Mouse (Mus musculus) lung, postnatal 14 days (tissue): Measurements from ENCODE around the gene Gm20696.

Experiments used
- DNase-seq: peaks from one replicate; pipeline ENCODE4 v3.0.0; 2021

The Gm20696 gene

DNA sequence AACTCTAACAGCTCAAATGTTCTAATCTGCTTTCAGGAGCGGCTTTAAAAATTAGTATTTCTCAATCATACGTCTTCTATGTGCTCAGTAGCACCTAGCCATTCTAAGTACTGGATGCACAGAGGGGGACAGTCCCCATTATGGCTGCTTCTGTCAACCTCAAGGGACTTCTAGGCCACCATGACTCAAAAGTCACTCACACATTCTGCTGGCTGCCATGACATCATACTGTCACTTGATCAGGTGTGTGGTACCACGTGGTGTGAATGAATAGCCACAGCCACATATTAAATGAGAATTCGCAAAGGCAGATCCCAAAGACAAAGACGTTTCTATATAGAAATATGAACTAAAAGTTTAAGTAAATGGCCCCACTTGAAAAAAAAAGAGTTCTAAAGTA, 391.9 kb downstream of the Gm20696 start:
- no peak for DNase-seq

DNA sequence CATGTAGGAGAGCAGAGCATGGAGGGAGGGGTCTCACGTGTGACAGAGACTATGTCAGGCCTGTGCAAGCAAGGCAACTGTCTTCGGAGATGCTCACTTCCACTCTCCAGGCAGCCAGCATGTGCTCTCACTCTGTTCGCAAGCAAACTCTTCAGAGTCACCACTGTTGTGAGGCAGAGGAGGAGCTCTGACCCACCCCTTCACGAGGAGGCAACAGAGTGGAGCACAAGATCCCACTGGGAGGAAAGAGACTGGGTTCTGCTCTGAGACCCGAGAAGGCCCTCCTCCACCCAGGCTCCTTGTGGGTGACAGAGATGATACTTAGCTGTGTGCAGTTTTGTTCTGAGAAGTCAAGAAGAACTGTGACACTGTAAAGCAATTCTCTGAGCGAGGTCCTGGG, 392.4 kb downstream of the Gm20696 start:
- no peak for DNase-seq

DNA sequence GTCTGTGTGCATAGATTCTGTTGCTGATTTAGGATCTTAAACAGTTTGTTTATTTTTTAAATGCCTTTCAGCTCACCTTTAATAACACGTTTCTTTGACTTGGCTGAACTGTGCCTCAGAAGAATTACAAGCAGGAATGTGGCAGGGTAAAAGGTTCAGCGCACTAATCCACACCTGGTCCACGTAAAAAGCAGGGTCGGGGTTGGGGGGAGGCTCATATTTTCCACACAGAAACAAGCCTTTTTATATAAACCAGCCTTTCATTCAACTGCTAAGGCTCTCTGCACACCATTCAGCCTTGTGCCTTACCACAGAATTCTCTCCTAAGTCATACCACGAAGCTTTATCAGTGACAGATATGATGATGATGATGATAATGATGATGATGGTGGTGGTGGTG, 393.4 kb downstream of the Gm20696 start:
- no peak for DNase-seq

DNA sequence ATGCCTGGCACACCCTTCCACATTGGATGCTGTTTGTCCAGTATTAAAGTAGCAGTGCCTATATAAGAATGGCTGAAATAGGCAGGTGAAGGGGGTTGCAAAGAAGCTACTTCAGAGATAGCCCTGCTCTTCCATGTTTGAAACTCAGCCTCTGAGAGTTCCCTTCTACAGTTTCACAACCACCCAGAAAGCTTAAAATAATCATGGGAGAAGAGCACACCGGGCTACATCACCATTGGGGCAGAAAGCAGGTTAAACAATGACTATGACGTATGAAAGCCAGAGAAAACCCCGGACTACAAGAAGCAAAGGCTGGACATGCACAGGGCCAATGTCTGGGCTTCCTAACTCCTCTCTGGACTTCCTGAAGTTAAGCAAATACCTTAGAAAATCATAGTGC, 394.4 kb downstream of the Gm20696 start:
- DNase-seq: no peak

DNA sequence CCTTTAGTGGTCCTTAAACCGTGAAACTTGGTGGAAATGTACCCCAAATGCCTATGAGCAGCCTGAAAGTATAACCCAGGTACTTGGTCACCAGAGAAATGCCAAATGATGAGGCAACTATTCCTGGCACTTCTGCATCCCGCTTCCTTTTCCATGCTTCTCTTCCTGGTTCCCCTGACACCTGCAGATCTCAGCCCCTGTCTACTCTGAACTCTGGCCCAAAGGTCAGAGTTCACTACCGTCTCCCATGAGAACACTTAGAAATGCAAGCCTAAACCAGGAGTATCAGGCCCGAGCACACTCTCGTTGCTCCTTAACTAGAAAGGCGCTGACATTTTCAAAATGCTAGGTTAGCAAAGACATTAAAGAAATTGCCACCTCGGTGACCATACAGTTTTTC, 394.9 kb downstream of the Gm20696 start:
- DNase-seq: no peak

DNA sequence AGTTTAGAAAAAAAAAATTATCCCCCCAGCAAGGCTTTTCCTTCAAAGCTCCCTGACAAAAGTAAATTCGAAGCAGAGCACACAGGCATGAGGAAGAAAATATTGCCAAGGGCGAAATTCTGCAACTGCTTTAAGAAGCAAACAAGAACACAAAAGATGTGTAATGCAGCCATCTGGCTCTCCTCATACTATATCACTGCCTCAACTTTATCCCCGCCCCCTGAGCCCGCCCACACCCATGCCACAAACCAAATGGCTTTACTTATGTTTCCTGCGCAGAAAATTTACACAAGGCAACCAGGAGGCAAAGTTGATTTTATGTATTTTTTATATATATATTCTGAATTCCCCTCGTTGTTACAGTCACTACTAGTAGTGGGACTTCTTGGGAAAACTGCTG, 396.7 kb downstream of the Gm20696 start:
- DNase-seq: no peak

DNA sequence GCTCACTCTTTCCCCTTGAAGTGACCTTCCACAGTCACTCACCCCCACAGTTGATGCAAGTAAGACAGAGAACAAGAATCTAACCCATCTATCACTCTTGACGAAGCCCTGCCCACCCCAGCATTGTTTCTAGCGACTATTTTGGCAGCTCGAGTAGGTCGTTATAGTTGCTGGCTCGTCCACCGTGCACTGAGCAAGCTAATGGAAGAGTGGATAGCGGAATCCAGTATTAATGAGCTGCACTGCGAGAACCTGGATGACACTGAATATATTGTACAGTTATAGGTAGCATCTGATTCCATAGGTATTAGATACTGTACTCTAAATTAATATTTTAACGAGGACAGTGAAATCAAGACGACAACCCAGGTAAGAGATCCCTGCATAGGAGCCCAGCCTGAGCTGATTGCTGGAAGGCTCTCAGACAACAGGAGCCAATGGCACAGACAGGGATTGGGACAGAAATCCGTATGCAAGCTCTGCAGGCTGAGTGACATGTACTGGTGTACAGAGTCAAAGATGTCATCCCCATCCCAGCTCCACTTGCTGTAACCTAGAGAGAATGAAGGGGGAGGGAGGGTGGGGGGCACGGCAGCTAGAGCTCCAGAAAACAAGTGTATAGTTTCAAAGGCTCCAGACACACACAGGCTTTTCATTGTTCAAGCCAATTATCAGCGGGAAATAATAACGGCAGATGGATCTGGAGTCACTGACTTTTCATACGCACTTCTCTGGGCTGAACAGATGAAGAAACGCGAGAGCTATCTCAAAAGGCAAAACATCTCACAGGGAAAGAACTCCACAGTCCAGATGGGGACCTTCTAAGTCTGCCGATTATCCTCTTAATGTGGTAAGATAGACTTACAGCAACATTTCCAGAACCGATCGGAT, 398.2 kb downstream of the Gm20696 start:
- no peak for DNase-seq

DNA sequence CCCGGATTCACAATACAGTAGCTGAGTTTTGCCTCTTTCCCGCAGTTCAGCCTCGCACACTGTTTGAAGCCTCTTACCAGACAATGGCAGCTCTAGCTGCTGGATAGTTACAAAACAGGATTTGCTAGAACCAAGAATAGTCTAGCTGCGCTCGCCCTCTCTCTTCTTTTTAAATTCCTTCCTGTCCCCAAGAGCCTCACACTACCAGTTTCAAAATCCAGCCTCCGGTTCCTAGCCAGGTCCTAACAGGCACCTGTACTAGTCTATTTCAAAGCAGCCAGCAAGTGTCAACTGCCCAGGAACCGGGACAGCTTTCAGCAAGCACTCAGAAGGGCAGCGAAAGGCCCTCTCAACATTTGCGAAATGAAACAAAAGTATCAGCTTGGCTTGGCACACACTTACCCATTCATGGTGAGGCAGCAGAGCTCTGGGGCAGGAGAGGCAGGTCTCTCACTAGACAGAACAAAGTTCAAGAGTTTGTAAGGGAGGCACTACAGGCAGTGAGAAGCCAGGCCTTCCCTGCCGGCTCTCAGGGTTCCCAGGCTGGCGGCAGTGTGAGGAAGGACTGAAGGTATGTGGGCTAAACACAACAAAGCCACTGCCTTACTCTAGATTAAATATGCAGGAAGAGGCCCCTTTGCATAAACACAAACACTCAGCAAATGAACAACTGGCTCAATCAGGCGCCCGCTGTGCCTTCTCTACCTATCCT, 400.5 kb downstream of the Gm20696 start:
- DNase-seq: peak; percentile 65

DNA sequence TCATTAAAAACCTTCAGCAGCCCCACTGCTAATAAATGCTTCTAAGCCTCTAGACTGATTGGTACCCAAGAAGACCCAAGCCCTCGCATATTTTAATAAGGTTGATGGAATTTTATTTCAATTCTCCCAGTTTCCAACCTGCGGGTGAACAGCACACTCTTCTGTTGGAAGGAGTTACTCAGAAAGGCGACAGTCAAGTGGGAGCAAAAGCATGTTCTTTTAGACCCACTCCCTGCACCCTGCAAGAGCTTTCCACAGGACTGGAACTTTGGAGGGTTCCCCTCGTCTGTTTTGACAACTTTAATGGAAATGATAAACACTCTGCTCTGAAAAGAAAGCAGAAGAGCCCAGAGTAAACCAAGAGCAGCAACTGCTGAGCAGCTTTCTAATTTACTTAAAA, 401.4 kb downstream of the Gm20696 start:
- DNase-seq: no peak

DNA sequence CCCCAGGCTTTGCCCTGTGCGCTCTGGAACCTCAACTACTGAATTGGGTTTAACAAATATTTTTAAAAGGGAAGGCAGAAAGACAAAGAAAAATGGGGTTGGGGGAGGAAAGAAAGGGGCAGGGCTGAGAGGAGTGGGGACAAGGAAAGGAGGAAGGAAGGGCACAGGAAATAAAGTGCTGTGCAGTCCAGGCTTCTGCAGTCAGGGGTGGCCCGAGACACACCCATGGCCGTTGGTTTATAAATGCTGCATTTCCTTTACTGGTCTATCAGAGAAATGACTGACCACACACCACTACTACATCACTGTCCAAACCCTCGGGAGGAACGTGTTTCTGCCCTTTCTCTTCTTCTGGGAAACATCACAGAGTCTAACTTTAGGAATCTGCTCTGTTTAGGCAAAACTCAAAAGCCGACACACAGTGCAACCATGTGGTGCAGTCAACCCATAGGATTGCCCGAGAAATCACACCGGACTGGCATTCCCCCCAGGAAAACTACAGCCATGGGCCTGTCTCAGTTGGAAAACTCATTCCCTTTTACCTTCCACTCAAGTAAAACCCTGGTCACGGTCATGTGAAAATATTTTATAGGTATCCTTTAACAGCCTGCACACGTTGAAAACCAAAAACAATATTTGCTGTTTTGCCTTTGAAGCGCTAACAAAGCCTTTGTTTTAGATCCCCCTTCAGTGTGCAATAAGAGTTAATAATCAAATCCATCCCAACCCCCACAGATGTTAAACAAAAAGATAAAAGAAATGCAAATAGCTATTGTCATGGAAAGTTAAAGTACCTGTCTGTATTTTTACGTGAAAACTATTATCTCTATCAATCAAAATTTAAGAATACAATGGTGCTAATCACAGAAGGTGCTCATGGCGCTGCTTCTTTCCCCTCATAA, 402.2 kb downstream of the Gm20696 start:
- DNase-seq: no peak

DNA sequence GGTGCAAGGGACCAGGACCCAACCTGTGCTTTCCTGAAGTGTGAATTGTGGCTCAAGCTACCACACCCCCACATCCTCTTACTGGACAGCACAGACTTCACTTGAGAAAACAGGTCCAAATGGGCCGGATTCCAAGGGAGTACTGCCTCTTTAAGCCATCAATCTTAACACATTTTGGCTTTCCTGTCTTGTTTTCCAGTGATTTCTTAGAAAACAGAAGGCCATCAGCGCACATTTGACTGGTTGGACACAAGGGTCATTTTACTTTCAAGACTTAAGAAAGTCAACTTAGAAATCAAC, 402.8 kb downstream of the Gm20696 start:
- peak; percentile 46 for DNase-seq

DNA sequence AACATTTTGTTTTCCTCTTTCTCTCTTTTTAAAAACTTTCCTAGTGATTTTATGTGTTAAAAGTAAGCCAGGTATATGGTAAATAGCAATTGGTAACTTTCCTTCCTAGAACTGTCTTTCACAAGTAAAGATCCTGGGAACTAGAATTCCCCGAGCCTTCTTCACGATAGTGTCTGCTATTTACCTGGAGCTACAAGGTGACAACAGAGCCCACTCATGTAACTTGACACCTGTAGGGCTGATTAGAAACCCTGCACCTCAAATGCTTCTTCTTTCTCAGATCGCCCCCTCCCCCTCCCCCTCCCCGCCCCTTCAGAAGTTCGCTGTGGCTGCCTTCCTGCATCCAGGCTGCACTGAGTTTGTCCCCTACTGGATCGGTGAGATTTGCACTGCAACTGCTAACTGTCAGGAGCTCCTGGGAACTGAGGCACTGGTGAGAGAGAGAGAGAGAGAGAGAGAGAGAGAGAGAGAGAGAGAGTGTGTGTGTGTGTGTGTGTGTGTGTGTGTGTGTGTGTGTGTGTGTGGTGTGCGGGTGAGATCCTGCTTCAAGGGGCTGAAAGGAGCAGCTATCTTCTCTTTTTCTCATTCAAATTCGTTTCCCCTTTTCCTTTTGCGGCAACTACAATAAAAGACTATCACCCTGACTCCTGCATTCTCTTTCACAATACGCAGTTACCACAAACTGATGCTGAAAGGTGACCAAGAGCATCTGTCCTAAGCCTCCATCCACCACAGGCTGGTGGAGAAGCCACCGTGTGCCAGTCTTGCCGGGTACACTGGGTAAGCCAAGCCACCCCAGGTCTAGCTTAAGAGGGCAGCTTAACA, 403.3 kb downstream of the Gm20696 start:
- DNase-seq: no peak

DNA sequence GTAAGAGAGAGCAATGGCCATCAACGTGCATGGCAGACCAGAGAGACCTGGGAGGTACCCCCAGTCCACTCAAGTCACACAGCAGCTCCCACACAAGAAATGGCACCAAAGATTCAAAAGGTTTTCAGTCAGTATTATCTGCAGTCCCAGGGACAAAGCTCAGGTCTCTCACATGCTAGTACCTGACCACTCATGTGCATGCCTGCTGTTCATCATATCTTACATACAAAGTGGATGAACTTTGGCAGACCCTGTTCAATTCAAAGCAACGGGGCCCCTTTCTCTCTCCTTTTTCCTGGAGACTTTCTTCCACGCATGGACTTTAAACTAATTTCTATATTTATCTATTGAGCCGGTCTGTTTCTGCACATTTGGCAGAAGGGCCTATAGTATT, 404.9 kb downstream of the Gm20696 start:
- no peak for DNase-seq

DNA sequence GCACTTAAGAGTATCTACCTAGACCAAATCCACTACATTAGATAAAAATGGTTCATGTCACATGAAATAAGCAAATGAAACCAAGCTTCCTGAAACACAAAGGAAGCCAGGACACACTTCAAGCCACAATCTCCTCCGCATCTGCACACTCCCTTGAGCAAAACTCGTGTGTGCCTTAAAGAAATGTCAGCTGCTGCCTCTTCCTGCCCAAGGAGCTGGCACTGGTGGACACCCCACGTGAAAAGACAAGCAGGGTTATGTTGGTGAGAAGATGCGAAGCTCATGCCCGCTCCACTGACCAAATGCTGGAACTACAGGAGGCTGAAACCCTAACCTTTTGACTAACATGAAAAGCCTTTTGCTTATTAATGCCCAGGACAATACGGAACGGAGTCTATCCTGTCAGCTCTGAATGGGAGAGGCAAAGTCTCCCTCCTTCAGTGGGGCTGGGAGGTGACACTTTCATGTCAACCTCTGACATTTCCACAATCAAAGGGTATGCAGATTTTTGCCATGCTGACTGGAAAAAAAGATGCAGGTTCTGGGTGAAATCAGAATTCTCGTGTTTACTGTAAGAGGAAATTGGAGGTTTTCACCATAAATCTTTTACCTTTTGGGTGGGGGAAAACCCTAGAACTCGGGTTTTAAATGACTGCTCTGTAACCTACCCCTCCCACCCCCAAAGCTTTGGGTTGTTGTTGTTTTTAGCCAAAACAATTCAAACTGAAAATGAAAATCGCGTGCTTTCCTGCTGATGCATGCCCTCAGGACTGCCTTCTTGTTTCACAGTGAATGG, 405.5 kb downstream of the Gm20696 start:
- no peak for DNase-seq

DNA sequence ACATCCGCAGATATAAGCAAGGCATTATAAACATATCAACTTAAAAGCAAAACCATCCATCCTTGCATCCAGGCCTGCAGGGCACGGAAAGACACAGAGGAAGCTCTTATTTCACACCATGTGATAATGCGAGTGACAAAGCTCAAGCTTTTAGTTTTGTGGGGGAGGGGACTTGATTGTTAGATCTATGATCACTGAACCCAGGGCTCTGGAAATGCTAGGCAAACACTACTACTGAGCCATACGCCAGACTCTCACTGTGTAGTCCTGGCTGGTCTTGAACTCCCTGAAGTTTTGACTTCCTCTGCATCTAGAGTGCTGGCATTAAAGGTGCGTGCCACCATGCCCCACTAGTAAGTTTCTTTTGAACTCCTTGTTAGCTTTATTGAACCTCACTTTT, 408.3 kb downstream of the Gm20696 start:
- DNase-seq: no peak

DNA sequence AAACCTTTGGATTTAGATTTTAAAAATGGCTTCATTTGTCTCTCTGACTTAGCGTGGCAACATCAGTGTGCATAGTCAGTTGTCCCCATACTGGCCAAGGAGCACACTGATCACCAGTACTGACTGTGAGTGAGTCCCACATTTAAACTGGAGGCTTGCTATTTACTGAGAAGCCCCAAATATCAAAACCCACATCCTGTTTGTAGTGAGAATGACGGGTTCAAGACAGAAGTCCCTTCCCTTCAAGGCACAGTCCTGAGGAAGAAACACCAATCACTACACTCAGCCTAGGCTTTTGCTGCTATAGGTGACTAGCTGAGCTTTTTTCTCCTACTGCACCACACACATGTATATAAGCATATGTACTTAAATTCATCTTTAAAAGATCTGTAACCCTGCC, 408.9 kb downstream of the Gm20696 start:
- no peak for DNase-seq

DNA sequence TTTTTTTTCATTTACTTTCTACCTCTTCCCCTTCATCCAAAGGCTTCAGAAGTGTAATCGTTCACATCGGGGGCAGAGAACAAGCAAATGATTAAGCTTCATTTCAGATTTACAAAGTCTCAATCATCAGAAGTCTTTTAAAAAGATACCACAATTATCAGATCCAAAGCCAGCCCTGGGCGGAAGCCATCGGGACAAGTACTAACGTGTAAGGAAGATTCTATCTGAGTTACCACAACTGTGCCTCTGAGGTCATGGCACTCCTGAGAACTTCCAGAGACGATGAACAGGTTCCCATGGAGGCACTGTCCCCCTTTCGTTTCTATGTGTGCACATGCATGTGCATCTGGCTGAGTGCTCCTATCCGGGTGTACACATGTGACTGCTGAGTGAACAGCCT, 413.3 kb downstream of the Gm20696 start:
- no peak for DNase-seq

DNA sequence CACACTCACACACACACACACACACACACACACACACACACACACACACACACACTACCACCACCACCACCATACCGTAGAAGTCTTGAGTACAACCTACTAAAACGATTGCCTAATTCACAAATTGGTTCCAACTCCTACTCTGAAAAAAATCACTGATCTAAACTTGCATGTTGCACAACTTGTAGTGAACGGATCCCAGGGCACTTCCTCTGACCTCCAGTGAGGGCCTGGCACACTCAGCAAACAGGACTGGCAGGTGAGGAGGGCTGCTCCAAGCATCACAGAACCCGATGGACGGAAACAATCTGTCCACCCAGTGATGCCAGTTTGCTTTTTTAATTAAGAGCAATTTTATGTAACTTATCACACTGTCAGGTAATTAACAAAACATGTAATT, 413.8 kb downstream of the Gm20696 start:
- no peak for DNase-seq

DNA sequence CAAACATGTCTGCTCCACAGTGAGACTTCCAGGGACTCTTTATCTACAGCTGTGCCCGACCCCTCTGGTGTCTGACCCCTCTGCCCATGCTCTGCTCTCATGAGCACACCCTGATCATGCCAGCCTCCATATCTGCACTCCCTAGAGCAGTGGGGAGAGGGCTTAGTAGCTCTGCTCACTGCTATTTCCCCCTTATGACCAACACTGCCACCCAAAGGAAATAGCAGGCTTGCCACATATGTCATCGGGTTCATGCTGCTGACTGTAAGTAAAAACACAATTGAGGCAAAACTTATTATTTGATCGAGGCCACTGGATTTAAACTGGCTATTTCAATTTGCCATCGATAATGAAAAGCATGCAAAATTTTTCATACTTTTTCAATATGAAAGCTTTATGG, 414.7 kb downstream of the Gm20696 start:
- no peak for DNase-seq

DNA sequence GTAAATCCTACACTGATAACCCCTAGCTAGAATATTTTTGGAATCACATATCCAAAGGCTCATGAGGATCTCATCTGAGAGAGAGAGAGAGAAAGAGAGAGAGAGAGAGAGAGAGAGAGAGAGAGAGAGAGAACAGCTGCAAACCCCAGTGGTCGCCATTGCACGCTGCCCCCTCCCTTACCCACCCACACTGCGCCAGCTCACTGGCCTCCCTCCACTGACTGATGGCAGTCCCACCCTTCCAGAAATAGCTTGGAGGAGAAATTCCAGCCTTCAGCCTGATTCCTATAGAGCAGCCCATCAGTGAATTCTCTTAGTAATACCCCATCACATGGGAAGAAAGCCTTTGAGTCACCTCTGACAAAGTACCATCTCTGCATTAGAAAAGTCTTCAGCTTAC, 415.4 kb downstream of the Gm20696 start:
- DNase-seq: no peak

DNA sequence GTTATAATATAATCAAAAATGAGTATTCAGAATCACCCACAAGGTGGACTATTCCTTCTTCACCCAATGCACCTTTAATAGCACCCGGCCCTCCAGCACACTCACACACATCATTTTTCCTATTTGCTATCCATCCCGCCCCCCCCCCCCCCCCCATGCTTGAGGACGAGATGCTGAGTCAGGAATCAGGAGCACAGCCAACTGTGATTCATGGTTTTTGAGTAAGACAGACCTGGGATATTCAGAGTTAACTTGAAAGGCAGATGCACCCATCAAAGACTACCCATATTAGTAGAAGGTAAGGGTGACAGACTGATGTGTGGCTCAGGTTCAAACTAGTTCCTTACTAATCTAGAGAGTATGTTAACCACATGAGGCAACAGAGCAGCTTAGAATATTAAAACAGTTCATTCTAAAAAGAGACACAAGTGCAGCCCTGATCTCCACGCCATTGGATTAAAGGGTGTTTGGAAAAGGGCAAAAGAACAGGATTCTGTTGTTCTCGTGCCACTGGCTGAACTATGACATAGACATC, 417.0 kb downstream of the Gm20696 start:
- no peak for DNase-seq

DNA sequence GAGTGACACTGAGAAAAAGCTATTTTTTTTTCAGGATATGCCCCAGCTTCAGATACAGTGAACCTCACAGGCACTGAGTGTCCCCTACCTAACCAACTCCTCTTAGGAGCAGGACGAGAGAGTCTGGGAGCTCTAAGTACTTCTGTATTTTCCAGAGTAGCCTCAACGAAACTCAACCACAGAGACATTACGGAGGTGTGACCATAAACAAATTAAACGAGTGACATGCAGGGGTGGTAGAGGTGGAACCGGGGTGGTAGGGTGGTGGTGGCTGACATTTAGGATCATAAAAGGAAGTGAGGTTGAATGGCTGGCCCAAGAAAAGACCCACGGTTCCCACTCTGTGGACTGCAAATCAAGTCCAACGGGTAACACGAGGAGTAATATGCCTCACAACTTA, 418.2 kb downstream of the Gm20696 start:
- no peak for DNase-seq
